Mouse (Mus musculus): ENCODE results near the gene Cog2. TPM values are rescaled to one million over a fixed set of nuclear protein-coding genes. Genes with fewer than 3 reads are reported as not detected.

Gene Cog2
- total RNA-seq (2021) (10 to 100 TPM; 38.2 to 41.8 TPM), polyA plus RNA-seq (2012; rRNA removed) (12.9 and 13.8 TPM in 2 replicates)
- long read RNA-seq, transcript Cog2-201 (18 exons, 2,825 nt), result major isoform, 34 of 43 reads
- long read RNA-seq, partial matches to known transcripts, result 7 of 43 reads
- long read RNA-seq, other reads (novel, unspliced or antisense), result 2 of 43 reads

GRCm38 (mm10) chr8:124520249-124521080, at the start of gene Cog2:
Gene Cog2 (plus strand): TSS chr8:124520767.
- DNase-seq, result peak; percentile 94

GRCm38 (mm10) chr8:124475690-124476089, 44.9 kb upstream of the Cog2 start:
- no peak for DNase-seq

- no peak for DNase-seq
These were observed 43.9 kb upstream of the Cog2 start for GRCm38 (mm10) chr8:124476701-124477100.

GRCm38 (mm10) chr8:124479251-124479650, 41.3 kb upstream of the Cog2 start:
- DNase-seq, result no peak

- peak; percentile 65 for DNase-seq
These were observed 40.2 kb upstream of the Cog2 start for GRCm38 (mm10) chr8:124480321-124480720.

- no peak for DNase-seq
These were observed 37.8 kb upstream of the Cog2 start for GRCm38 (mm10) chr8:124482790-124483189.

- no peak for DNase-seq
These were observed 37.0 kb upstream of the Cog2 start for GRCm38 (mm10) chr8:124483356-124484115.

GRCm38 (mm10) chr8:124489311-124489710, 31.3 kb upstream of the Cog2 start:
- DNase-seq, result no peak

GRCm38 (mm10) chr8:124489786-124490185, 30.8 kb upstream of the Cog2 start:
- DNase-seq, result no peak

- no peak for DNase-seq
These were observed 26.2 kb upstream of the Cog2 start for GRCm38 (mm10) chr8:124494397-124494796.

- DNase-seq, result no peak
These were observed 25.6 kb upstream of the Cog2 start for GRCm38 (mm10) chr8:124494955-124495354.

GRCm38 (mm10) chr8:124495676-124496075, 24.9 kb upstream of the Cog2 start:
- DNase-seq, result no peak

- no peak for DNase-seq
These were observed 24.3 kb upstream of the Cog2 start for GRCm38 (mm10) chr8:124496266-124496665.

- no peak for DNase-seq
These were observed 23.7 kb upstream of the Cog2 start for GRCm38 (mm10) chr8:124496871-124497270.

GRCm38 (mm10) chr8:124498398-124498797, 22.2 kb upstream of the Cog2 start:
- no peak for DNase-seq

- no peak for DNase-seq
These were observed 21.2 kb upstream of the Cog2 start for GRCm38 (mm10) chr8:124499236-124499937.

GRCm38 (mm10) chr8:124499938-124500239, 20.7 kb upstream of the Cog2 start:
- DNase-seq, result no peak

GRCm38 (mm10) chr8:124505626-124506025, 14.9 kb upstream of the Cog2 start:
- DNase-seq, result no peak

GRCm38 (mm10) chr8:124507572-124508320, 12.8 kb upstream of the Cog2 start:
- DNase-seq, result no peak

- no peak for DNase-seq
These were observed 12.3 kb upstream of the Cog2 start for GRCm38 (mm10) chr8:124508321-124508695.

- no peak for DNase-seq
These were observed 11.4 kb upstream of the Cog2 start for GRCm38 (mm10) chr8:124509156-124509555.

- DNase-seq, result no peak
These were observed 4.5 kb upstream of the Cog2 start for GRCm38 (mm10) chr8:124516039-124516438.
